Mouse (Mus musculus): ENCODE measurements around the gene Stag2.
A peak's percentile ranks its signal among the peaks of the same experiment; 100 is the strongest.

Gene Stag2

GRCm38 (mm10) chrX:42250342-42250741 is 101.2 kb downstream of the Stag2 start:
- no peak for DNase-seq

GRCm38 (mm10) chrX:42272713-42273112 is 123.6 kb downstream of the Stag2 start:
- DNase-seq = peak; percentile 9

- DNase-seq = no peak
Measured at GRCm38 (mm10) chrX:42290215-42290614, 141.1 kb downstream of the Stag2 start.

- no peak for DNase-seq
Measured at GRCm38 (mm10) chrX:42315231-42315630, 166.1 kb downstream of the Stag2 start.

- DNase-seq = no peak
Measured at GRCm38 (mm10) chrX:42320424-42320823, 171.3 kb downstream of the Stag2 start.

- DNase-seq = peak; percentile 40
Measured at GRCm38 (mm10) chrX:42321200-42321773, 172.2 kb downstream of the Stag2 start.

- DNase-seq = no peak
Measured at GRCm38 (mm10) chrX:42324848-42325247, 175.7 kb downstream of the Stag2 start.

Data from embryo, embryonic 11 days (tissue).